Mouse (Mus musculus): ENCODE results near the gene Fgf22.

GRCm38 (mm10) chr10:79802331-79802971 is 47.6 kb downstream of the Fgf22 start:
- no peak for TF ChIP-seq CTCF (IDR thresholded peaks at IDR 0.05; ENCODE audit: control insufficient read depth, insufficient read depth, insufficient read length)
- TF ChIP-seq FOSL1 (IDR thresholded peaks at IDR 0.05; ENCODE audit: insufficient read depth, low read length, poor library complexity, severe bottlenecking) = no peak
- peak; percentile 48 for TF ChIP-seq CEBPB (IDR thresholded peaks at IDR 0.05; ENCODE audit: low read depth)
- TF ChIP-seq USF1 (IDR thresholded peaks at IDR 0.05; ENCODE audit: low read depth) = no peak
- TF ChIP-seq MYOD1 (IDR thresholded peaks at IDR 0.05; ENCODE audit: control insufficient read depth, insufficient read length, low read depth) = no peak
